Mouse (Mus musculus) inflammation-experienced regulatory T-cells, adult 6 months (primary cell): ENCODE results near the gene Traf3ip3. TPM values are rescaled to one million over a fixed set of nuclear protein-coding genes. Genes with fewer than 3 reads are reported as not detected.
A peak's percentile ranks its signal among the peaks of the same experiment; 100 is the strongest.

Experiments used
- ATAC-seq: one replicate; pipeline ENCODE4 v1.8.0; 2017
- polyA plus RNA-seq, 3 experiments: library from polyadenylated mRNA; unstranded; fragments of 100-300 nt; shearing (Covaris generic); gene quantifications; one replicate each; pipeline ENCODE4 v1.2.1; 2017

The Traf3ip3 gene
- polyA plus RNA-seq, 3 experiments from 2014 or later = 208 to 375 (median 335) TPM

DNA sequence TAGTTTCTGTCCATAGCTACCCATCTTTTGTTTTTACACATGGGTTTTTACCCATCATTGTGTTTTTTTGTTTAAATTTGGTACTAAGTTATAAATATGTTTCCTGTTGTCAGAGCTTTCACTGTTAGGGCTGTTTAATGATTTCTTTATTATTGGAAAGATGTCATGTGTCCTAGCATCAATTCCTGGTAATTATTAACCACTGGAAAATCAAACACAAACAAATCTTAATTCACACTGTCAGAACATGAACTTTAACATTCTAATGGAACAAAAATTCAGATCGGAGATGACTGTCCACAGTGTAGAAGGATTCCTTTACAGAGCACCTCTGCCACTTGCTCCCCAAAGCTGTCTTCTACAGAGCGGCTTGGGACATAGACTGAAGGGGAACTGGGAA lies 3.9 kb upstream of the Traf3ip3 start:
- no peak for ATAC-seq

DNA sequence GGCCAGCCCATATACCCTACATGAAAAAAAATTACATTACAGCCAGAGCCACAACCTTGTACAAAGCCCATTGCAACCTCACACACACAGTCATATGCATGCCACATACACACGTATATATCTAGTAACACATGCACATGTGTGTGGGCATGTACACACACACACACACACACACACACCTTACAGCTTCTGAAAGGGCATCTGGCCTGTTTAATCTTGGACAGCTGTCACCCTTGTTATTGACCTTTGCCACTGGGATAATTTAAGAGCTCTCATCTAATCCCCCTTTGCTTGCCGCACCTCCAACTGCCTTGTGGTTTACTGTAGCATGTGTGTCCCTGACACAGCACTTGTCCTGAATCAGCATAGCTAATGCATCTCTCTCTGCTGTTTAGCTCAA lies 2.3 kb upstream of the Traf3ip3 start:
- ATAC-seq = no peak

DNA sequence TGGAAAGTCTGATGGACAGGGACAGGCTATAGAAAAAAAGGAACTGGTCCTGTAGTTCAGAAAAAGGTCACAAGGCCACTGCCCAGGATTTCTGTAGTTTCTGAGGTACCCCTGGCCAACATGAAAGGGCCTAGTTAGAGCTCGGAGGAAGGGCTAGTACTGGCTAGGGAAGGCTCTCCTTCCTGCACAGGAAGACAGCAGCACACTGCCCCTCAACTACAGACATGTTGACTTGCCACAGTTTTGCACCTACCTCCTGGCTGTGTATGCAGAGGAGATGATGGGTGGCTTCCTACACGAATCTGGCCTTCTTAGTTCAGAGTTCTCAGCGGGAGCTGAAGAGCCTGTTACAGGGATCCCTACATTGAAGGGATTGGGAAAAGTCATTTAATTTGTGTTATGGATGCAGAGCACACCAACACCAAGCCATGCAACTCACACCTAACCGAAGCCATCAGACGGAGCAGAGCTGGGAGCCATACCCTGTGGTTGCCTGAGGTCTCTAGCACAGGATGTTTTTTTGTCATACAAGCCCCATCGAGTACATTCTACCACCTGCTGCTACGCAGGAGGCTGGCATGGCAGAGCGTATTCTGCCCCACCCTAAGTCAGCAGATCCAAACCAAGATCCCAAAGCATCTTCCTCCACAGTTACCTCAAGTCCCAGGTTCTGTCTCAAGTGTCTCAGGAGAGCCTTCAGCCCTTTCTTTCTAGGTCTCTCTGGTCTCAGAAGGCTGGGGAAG lies 692 bp downstream of the Traf3ip3 start:
- peak; percentile 44 for ATAC-seq

DNA sequence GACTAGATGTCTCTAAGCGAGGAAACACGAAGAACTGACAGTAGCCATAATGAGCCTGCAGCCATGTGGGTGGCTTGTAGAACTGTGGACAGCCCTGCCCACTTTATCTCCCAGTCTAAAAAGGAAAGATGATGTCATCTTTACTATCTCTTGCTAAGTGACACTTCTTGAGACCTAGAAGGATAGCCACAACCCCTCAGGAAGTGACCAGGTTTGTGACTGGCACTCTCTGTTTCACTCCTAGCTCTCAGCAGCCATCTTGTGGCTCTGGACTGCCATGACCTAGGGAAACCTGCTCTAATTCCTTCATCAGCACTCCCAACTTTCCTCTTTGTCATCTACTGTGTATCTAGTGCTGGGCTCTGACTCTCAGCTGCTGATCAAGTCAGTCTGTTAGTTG lies 3.2 kb downstream of the Traf3ip3 start:
- ATAC-seq = peak; percentile 15

DNA sequence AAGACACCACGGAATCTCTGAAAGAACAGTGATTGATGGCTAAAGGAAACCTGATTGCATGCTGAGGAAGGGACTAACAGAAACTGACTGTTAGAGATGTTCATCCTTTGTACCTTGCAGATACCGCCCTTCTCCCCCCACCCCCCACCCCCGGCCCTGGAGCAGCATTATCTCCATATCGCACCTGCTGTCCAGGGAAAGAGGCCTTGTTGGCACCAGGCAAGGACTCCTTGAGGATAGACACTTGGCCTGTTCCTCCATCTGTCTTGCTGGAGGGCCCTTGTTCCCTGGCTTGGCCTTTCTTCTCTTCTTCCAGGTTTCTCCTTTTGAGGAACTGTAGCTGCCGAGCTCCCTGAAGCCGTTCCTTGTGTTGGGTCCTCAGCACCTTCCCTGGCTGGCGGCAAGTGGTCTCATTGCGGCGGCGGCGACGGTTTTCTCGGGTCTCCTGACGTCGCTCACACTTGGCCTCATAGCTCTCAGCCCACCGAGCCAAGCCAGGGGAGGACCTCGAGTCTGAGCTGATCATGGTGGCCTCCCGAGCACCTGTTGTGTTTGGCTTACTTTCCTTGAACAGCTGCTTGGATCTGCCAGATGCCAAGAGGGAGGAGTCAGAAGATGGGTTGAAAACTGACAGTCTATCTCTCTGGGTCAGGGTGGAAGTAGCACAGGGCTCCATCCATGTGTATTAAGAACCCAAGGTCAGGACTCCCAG lies 3.9 kb downstream of the Traf3ip3 start:
- no peak for ATAC-seq

DNA sequence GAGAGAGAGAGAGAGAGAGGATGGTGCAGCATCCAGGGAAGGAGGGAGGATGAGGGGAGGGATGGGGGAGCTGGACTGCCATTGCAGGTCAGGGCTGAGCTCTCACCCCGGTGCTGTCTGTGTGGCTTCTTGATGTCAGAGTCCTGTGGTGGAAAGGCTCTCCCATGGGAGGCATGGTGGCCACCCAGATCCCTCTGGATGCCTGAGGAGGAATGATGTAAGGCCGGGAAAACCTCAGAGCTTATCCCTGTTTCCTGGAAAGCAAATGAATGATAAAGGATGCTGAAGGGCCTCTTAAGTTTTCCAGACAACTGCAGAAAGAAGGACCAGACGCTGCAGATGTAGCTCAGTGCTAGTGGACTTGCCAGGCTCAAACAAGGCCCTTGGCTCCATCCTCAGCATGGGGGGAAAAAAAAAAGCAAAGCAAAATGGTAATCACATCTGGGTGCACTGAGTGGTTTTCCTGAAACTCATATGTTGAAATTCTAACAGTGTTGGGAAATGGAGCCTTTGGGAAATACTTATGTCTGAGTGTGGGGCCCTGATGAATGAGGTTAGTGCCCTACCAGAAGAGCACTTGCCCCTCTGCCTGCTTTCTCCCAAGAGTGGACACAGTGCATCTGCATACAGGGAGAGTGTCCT lies 6.2 kb downstream of the Traf3ip3 start:
- no peak for ATAC-seq

DNA sequence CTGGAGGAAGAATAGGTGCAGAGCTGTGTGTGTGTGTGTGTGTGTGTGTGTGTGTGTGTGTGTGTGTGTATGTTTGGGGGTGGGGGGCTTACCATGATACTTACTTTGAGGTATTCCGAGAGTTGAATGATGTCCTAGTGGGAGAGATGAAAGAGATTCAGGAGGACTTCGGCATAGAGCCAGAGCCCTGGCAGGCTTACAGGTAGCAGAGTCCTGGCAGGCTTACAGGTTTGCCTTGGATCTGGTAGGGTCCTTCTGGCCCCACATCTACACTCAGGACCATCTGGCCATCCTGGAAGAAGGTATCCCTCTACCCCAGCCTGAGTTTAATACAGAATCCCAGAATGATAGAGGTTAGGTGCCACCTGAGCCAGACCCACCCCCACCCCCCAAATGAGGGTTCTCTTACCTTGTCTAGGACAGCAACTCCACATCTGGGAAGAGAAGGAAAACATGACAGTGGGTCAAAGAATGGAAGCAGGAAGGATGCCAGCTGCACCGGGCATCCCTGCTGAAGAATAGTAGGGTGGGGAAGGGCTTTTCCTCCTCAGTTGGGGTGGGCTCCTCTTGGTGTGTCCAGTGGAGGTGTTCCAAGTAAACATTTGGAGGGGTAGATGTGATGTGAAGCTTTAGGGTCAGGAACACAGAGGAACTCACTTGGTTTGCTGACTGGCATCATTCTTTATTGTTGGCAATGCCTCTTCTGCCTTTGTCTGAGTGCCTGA lies 6.9 kb downstream of the Traf3ip3 start:
- no peak for ATAC-seq

DNA sequence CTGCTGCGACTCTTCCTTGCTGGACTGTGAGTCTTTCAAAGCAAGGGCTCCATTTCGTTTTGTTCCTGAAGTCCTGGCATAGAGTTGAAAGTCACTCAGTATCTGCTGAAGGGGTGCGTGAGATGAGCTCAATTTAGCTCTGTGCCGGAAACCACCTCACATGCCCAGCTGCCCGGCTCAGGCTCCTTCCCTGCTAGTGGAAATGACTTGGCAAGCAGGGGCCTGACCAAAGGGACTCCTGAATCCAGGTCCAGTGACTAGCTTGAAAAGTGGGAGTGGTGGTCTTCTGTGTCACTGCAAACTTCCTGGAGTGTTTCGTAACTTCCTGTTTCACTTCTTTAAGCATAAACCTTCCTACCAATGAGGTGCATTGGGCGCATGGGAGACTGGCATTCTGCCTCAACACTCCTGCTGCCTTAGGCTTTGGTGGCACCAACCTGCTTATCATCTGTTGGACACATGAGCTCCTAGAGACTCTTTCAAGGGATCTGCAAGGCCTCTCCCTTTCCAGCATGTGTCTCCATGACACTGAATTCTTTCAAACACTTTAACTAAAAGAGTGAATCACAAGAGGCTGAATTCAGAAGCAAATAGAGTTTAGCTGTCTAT lies 9.7 kb downstream of the Traf3ip3 start:
- ATAC-seq = peak; percentile 11

DNA sequence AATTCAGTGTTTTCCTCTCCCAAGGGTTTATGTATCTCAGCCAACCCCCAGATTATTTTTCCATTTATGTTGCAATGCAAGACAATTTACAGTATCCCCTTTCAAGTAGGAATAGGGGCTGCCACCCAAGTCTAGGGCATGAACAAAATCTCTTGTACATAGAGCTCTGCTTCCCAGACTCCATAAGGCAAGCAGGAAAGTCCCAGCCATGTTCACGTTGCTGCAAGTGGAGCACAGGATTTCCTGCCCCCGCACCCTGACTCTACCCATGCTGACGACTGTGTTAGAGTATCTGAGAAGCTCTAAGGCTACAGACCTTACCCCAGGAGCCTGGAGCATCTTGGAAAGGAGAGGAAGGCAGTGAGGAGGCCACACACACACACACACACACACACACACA lies 11.7 kb downstream of the Traf3ip3 start:
- ATAC-seq = peak; percentile 12

DNA sequence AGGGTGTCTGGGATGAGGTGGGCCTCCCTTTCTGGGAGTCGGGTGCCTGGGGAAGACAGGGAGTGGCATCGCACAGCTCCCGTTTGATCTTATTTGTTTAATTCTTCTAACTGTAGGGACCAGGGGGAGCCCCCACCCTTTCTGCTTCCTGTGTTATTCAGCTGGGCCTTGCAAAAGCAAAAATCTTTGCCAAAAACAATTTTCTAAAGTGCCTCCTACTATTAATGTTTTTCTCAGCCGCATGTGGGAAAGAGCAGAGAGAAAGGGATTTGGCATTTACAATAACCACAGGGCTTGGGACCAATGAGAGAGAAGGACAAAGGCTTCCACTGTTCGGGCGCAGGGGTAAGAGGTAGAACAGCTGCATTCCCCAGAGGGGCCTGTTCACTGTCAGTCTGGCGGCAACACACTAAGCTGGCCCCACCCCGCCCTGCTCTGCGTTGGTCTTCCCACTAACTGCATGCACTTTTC lies 12.3 kb downstream of the Traf3ip3 start:
- peak; percentile 80 for ATAC-seq

DNA sequence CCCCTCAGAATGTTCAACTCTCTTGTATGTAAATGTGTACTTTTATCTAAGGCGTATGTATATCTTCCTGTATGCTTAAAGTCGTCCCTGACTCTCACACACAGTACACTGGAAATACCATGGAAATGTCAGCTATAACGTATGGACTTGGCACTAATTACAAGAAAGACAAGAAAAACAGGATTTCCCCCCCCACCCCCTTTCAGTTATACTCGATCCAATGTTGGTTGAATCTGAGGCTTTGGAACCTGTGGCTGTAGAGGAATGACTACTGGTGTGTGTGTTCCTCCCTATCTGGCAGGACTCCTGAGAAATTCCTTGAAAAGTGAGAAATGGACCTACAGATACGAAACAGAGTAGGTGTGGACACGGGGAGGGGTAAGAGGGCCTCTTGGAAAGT lies 13.2 kb downstream of the Traf3ip3 start:
- no peak for ATAC-seq

DNA sequence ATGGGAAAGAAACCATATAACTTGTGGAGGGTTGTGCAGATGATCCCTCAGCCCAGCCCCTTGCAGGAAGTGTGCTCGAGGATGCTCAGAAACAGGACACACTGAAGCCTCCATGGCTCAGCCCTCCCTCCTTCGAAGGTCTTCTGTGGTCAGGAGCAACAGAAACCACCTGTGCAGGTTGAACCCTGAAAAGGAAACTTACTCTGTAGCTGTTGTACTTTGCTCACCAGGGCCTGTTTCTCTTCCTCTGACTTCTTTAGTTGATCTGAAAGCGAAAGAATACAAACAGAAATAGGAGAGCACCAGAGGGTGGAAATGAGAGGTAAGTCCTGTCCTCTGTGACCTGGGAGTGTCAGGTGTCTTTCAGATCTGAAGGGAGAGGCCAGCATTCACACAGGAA lies 20.4 kb downstream of the Traf3ip3 start:
- ATAC-seq = peak; percentile 84

DNA sequence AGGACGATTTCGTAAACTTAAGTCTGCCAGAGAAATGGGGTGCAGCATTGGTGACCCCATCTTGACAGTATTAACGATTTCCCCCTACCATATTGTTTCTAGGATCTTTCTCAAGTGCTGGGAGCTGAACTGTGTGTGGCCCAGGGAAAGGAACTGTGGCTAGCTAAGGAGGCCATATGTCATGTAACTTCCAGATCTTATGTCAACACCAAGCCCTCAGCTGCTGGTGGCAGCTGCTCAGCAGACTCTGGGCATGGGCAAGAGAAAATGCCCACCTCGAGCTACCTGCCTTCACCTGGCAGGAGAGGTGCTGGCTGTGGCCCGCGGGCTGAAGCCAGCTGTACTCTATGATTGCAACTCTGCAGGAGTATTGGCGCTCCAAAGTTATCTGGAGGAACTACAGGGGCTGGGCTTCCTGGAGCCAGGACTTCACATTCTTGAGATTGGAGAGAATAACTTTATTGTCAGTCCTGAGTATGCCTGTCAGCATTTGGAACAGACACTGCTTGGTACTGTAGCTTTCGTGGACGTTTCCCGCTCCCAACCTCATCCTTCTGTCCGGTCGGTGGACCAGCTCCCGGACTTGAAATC lies 27.3 kb downstream of the Traf3ip3 start:
- no peak for ATAC-seq

DNA sequence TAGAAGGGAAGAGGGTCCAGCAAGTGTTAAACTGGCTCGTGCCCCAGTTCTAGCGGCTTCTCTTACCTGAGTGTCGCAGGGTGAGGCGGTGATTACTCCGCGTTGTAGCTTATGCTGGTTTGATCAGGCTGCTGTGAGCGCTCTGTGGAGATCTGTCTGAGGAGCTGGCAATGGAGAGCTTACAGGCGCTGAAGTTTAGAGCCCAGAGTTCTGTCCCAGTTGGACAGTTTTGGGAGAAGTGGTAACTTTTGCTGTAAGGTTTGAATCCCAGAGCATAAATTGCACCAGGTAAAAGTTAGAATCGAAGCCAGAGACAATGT lies 27.7 kb downstream of the Traf3ip3 start:
- no peak for ATAC-seq

DNA sequence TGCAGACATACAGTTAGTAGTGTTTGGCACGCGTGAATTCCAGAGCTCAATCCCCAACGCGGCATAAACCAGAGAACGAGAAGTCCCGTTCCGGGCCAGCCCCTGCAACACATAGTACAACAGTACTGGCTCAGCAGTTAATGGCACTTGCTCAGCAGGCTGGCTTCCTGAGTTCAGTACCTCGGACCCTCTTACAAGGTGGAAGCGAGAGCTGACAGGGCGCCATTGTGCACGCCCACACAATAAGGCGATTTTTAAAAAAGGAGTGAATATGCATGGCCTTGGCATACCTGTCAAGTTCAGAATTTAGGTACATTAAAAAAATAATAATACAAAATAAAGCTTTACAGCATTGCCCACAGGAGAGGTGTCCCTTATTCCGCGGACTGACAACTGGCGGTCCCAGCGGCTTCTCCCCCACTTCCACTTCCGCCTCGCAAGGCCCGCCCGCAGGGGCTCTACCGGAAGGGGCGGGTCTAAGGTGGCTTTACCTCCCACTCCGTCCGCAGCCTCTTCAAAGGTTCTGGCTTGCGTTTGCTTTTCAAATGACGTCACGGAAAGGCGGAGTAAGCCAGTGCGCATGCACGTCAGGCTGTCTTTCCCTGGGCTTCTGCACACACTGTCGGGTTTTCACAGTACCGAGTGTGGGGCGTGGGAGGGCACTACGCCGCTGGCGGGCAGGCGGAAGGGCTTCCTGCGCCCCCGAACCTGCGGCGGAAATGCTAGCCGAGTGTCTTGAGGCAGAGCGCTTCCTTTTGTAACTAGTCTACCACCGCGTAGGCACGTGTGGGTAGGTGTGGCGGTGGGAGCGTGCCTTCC lies 28.3 kb downstream of the Traf3ip3 start:
- ATAC-seq = peak; percentile 86

DNA sequence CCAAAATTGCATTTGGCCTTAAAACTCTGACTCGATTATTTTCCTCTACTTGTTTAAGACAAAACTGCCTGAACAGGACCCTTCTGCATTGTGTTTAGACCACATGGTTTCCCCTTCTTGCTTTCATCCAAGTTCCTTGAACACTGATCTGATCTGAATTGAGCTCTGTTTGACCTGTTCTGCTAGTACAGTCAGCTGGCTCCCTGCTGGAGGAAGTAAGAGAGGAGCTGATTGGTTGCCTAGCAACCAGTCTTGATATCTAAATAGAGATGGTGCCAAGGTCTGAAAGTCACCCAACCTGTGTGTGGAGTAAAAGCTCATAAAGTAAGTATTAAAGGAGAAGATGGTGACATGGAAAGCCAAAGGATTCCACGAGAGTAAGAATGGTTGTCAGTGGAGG lies 31.6 kb downstream of the Traf3ip3 start:
- ATAC-seq = peak; percentile 36

DNA sequence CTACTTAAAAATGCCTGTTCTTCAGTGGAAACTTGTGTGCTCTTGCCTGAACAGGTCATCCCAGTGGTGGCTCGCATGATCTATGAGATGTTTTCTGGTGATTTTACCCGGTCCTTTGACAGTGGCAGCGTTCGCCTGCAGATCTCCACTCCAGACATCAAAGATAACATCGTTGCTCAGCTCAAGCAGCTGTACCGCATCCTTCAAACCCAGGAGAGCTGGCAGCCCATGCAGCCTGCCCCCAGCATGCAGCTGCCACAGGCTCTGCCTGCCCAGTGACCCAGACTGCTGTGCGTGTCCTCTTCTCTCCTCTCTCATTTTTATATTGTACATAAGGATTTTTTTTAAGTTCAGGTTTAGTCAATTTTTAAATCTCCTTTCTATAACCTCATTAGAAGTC lies 32.3 kb downstream of the Traf3ip3 start:
- no peak for ATAC-seq

DNA sequence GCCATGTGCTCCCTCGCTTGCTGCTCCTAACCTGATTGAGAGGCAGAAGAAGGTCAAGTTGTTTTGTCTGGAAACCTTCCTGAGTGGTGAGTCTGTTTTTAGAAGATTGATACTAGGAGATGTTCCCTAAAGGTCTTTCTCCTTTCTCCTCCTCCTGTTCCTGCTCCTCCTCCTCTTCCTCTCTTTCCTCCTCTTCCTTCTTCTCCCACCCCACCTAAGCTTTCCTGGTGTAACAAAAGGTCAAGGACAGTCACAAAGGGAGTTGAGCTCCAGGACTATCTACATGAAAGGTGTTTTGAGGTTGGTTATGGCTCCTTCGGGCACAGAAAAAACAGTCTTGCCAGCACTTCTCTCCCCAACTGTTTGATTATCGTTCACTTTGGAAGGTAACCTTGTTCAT lies 33.8 kb downstream of the Traf3ip3 start, which contains the start of gene A130010J15Rik:
TSS of gene A130010J15Rik (plus strand) at position 301 of the 400 bp plus-strand sequence.
- ATAC-seq = no peak

DNA sequence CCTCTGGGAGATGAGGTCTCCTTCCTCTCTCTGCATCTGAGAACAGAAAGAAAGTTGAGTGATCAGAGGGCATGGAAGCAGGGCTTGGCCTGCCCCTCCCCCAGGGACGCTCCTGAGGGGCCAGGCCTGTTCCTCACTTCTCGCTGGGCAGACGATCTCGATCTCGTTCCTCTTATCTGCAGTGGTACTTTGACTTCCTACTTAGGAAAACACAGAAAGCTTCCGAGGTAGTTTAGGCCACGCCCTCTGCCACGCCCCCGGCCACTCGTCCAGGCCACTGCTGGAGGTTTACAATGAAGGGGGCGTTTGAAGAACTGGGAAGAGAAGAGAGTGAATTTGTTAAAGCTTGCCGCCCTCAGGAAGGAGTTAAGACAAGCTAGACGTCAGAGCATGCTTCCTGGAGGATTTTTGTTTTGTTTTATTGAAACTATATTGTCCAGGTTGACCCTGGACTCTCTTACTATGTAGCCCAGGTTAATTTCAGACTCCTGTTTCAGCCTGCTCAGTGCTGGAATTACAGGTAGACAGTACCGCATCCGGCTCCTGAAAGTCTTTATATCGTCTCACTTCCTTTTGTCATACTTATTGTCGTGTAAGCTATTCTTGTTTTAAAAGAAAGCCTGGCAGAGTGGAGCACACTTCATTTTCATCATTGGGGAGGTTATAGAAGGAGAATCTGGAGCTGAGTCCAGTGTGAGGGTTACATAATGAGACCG lies 41.0 kb downstream of the Traf3ip3 start:
- ATAC-seq = peak; percentile 58

DNA sequence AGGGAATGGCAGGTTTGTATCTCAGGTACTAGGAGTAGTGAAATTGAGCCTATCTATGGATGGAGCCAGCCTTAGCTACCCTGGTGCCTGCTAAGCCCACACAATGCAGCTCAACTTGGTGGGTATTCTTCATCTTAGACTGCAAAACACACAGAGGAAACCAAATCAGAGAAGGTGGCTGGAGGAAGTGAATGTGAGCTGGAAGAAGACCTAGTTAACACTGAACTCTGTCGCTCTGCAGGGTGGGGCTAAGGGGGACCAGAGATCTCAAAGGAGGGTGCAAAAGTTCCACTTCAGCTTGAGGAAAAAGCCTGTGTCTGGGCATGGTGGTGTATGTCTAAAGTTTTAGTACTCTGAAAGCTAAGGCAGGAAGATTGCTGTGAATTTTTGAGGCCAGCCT lies 41.9 kb downstream of the Traf3ip3 start:
- ATAC-seq = peak; percentile 56

DNA sequence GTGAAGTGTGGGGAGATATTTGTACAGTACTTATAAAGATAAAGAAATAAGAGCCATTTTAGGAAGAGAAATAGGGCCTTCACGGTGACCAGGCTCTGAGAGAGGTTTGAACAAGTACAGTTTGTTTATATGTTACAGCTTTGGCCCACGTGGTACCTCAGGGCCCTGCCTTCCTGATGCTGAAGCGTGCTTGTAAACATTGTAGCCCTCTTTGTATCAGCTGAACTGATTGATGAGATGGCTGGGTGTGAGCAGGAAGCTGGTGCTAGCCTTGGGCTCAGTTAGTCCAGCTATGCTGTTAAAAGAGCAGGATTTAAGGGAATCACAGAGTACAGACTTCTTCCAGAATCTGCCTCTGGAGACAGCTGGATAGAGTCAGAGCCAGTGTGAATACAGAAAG lies 42.3 kb downstream of the Traf3ip3 start:
- peak; percentile 50 for ATAC-seq
